Mouse (Mus musculus) small intestine, adult 2 months (tissue): ENCODE measurements around the gene 4930579G24Rik. TPM values are rescaled to one million over a fixed set of nuclear protein-coding genes. Genes with fewer than 3 reads are reported as not detected.

Experiments used
- H3K27ac ChIP-seq: fragments of 200-500 bp; 2 replicates; pipeline ENCODE4 v1.5.1; 2012; ENCODE audit warnings: low read depth, low read length, control low read depth, inconsistent platforms; ENCODE audit not compliant: insufficient read depth
- H3K27me3 ChIP-seq: fragments of 200-500 bp; 2 replicates; pipeline ENCODE4 v1.6.1; 2012; ENCODE audit warnings: mild to moderate bottlenecking, moderate library complexity, low read length, inconsistent platforms; ENCODE audit not compliant: control insufficient read depth, insufficient read depth
- H3K36me3 ChIP-seq: fragments of 200-500 bp; 2 replicates; pipeline ENCODE4 v1.6.1; 2012; ENCODE audit warnings: mild to moderate bottlenecking, low read length, control low read depth, inconsistent platforms; ENCODE audit not compliant: control insufficient read depth, insufficient read depth
- H3K4me1 ChIP-seq: fragments of 200-500 bp; 2 replicates; pipeline ENCODE4 v1.6.1; 2012; ENCODE audit warnings: low read length, inconsistent platforms, mixed read lengths; ENCODE audit not compliant: control insufficient read depth, insufficient read depth, insufficient read length
- H3K4me3 ChIP-seq: fragments of 200-500 bp; 2 replicates; pipeline ENCODE4 v1.5.1; 2012; ENCODE audit warnings: low read depth, mild to moderate bottlenecking, control low read depth, inconsistent platforms, low read length, moderate library complexity
- CTCF ChIP-seq: fragments of 200-500 bp; IDR thresholded peaks from 2 replicates; pipeline ENCODE4 v1.5.1; 2012; ENCODE audit warnings: low read depth, mild to moderate bottlenecking, control low read depth, inconsistent platforms, low read length, moderate library complexity, mixed read lengths; ENCODE audit not compliant: insufficient replicate concordance, insufficient read length; ENCODE audit errors: extremely low read depth
- POLR2A ChIP-seq: fragments of 200-500 bp; IDR thresholded peaks from 2 replicates; pipeline ENCODE4 v1.6.1; 2012; ENCODE audit warnings: low read depth, mild to moderate bottlenecking, control low read depth, inconsistent platforms, low read length, moderate library complexity
- WGBS: fragments of 180-500 bp; shearing (Covaris S2); methylation state at CpG from one replicate; pipeline ENCODE4 v1.1.7; 2018; 5-methylcytosine and 5-hydroxymethylcytosine counted together
- polyA plus RNA-seq: library from polyadenylated mRNA; depleted of rRNA; stranded (reverse); fragments of >200 nt; gene quantifications from 2 replicates; pipeline ENCODE4 v1.2.3, GENCODE M21; 2012; rRNA removed

Gene 4930579G24Rik
- 0.50 and 0.57 TPM in 2 replicates for polyA plus RNA-seq

- Histone ChIP-seq H3K36me3 (0 out of 2 replicates have a peak, but pooled peaks cover 1% of the 10 kb centered on the region), H3K4me1 (peaks cover 3% of the 10 kb centered on the region), H3K27ac (peak within 1 kb of the TSS; percentile 80), H3K27me3 (no peaks in the 10 kb centered on the region), H3K4me3 (peak within 1 kb of the TSS; percentile 76)
- WGBS = under 1% methylated on average over 60 of the region's 60 CpGs
- TF ChIP-seq POLR2A (peak; percentile 79), CTCF (no peak)
Measured at GRCm38 (mm10) chr3:79628561-79629415, at the start of gene 4930579G24Rik. 4930579G24Rik (plus strand) TSS chr3:79629079.

GRCm38 (mm10) chr3:79579891-79580575 is 48.8 kb upstream of the 4930579G24Rik start:
- 36% methylated on average over 5 of the region's 5 CpGs for WGBS
- Histone ChIP-seq H3K27ac (no peak overlapping the region), H3K27me3 (no peaks in the 10 kb centered on the region), H3K36me3 (no peaks in the 10 kb centered on the region), H3K4me3 (no peak overlapping the region), H3K4me1 (no peaks in the 10 kb centered on the region)
- TF ChIP-seq POLR2A (no peak), CTCF (no peak)

- Histone ChIP-seq H3K27ac (no peak overlapping the region), H3K4me1 (peaks cover 2% of the 10 kb centered on the region; the same call in 1 of the 2 replicates), H3K36me3 (no peaks in the 10 kb centered on the region), H3K27me3 (no peaks in the 10 kb centered on the region), H3K4me3 (no peak overlapping the region)
- 2% methylated on average over 6 of the region's 6 CpGs for WGBS
- TF ChIP-seq POLR2A (no peak), CTCF (peak; percentile 99)
Measured at GRCm38 (mm10) chr3:79586804-79587203, 42.1 kb upstream of the 4930579G24Rik start.

- Histone ChIP-seq H3K4me1 (peaks cover 2% of the 10 kb centered on the region; the same call in 1 of the 2 replicates), H3K27me3 (no peaks in the 10 kb centered on the region), H3K27ac (no peak overlapping the region), H3K36me3 (peaks cover 4% of the 10 kb centered on the region), H3K4me3 (no peak overlapping the region)
- 24% methylated on average over 2 of the region's 2 CpGs for WGBS
- TF ChIP-seq POLR2A (no peak), CTCF (no peak)
Measured at GRCm38 (mm10) chr3:79589671-79590070, 39.2 kb upstream of the 4930579G24Rik start.

- 3% methylated on average over 63 of the region's 63 CpGs for WGBS
- no peaks in the 10 kb centered on the region for H3K27me3 ChIP-seq
- peaks cover 2% of the 10 kb centered on the region; the same call in 1 of the 2 replicates for H3K4me1 ChIP-seq
- H3K36me3 ChIP-seq = peaks cover 12% of the 10 kb centered on the region
- no peak for TF ChIP-seq CTCF
- peak; percentile 61 for TF ChIP-seq POLR2A
- peak within 1 kb of the TSS; percentile 43; the same call in 1 of the 2 replicates for H3K27ac ChIP-seq
- peak within 1 kb of the TSS; percentile 93 for H3K4me3 ChIP-seq
Measured at GRCm38 (mm10) chr3:79590863-79591792, 37.8 kb upstream of the 4930579G24Rik start, which contains the start of gene Ppid. Ppid (plus strand) TSS chr3:79591342.

GRCm38 (mm10) chr3:79591793-79592471 is 36.9 kb upstream of the 4930579G24Rik start:
- under 1% methylated on average over 15 of the region's 15 CpGs for WGBS
- no peaks in the 10 kb centered on the region for H3K27me3 ChIP-seq
- peaks cover 17% of the 10 kb centered on the region for H3K36me3 ChIP-seq
- no peak overlapping the region for H3K27ac ChIP-seq
- TF ChIP-seq POLR2A (no peak), CTCF (no peak)
- H3K4me3 ChIP-seq = peak overlapping the region; percentile 93
- H3K4me1 ChIP-seq = peaks cover under 1% of the 10 kb centered on the region; the same call in 1 of the 2 replicates
